Mouse (Mus musculus): ENCODE results near the gene Gm3618. TPM values are rescaled to one million over a fixed set of nuclear protein-coding genes. Genes with fewer than 3 reads are reported as not detected.
"Not testable (repeated sequence)": the region's sequence is repeated elsewhere in the genome, so short reads cannot be mapped to it uniquely, and the experiment has no call there.

Gm3618 gene
- polyA plus RNA-seq (2012; ENCODE audit: insufficient read depth, low replicate concordance): not detected in 2 replicates

GRCm38 (mm10) chr14:6343578-6343977, at the start of gene Gm3618:
TSS of gene Gm3618 (minus strand) at chr14:6343678.
- H3K9me3 ChIP-seq; H3K4me1 ChIP-seq; H3K36me3 ChIP-seq (replicated peaks; ENCODE audit: low read length); H3K4me3 ChIP-seq (replicated peaks); H3K27me3 ChIP-seq (replicated peaks): not testable (repeated sequence)

GRCm38 (mm10) chr14:6390219-6390618, 46.7 kb upstream of the Gm3618 start, which contains the start of gene Gm16440:
TSS of gene Gm16440 (minus strand) at chr14:6390319.
- not testable (repeated sequence) for H3K9me3 ChIP-seq; H3K27me3 ChIP-seq (replicated peaks); H3K36me3 ChIP-seq (replicated peaks; ENCODE audit: low read length); H3K4me3 ChIP-seq (replicated peaks); H3K4me1 ChIP-seq

GRCm38 (mm10) chr14:6304743-6305142, 38.7 kb downstream of the Gm3618 start, which contains the start of gene Gm21103:
TSS of gene Gm21103 (minus strand) at chr14:6304843.
- H3K9me3 ChIP-seq; H3K36me3 ChIP-seq (replicated peaks; ENCODE audit: low read length); H3K4me1 ChIP-seq; H3K27me3 ChIP-seq (replicated peaks); H3K4me3 ChIP-seq (replicated peaks): not testable (repeated sequence)

DNA sequence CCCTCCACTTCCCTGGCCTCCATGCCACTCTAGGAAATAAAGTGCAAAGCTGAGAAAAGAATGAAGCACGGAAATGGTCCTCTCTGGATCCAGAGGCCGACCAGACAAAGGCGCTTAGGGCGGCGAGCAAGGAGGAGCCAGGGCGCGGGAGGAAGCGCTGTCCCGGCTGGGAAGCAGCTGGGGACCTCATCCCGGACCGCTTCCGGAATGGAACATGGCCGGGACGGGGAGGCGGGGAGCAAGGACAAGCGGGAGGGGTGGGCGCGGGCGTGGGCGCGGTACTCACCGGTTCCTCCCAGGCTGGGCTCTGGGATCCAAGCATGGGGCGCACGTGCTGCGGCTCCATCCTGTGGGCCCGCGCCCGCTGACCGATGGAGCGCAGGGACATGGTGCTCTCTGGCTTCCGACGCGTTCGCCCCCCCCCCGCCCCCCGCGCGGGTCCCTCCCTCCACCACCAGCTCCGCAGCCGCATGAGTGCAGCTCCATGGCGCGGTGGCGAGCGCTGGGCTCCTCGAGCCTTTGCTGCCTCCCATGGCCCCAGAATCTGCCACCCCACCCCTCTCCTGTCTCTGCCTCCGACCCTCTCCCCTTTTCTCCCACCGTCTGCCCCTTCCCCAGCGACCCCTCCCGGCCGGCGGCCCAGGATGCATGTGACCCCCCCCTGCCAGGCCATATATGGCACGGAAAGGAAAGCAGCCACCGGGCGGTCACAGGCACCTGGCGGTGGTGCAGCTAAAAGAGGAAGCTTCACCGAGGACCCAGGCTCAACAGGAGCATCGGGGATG, 56.4 kb downstream of the Gm3618 start, which contains the start of gene Gm3411:
Gene Gm3411 (minus strand): TSS at position 320 of the 785 bp plus-strand sequence.
- H3K9me3 ChIP-seq; H3K27me3 ChIP-seq (replicated peaks); H3K36me3 ChIP-seq (replicated peaks; ENCODE audit: low read length); H3K4me1 ChIP-seq; H3K4me3 ChIP-seq (replicated peaks): not testable (repeated sequence)

Other genes starting within 250 kb of the Gm3618 start
- not detected in 2 replicates for gene Gm8206, start 249.7 kb downstream of the Gm3618 start, polyA plus RNA-seq (2012; ENCODE audit: insufficient read depth, low replicate concordance)
- gene Gm3468, start 235.0 kb downstream of the Gm3618 start, polyA plus RNA-seq (2012; ENCODE audit: insufficient read depth, low replicate concordance): not detected in 2 replicates
- gene Gm3476, start 217.9 kb downstream of the Gm3618 start, polyA plus RNA-seq (2012; ENCODE audit: insufficient read depth, low replicate concordance): not detected in 2 replicates
- not detected in 2 replicates for gene Gm21560, start 124.4 kb downstream of the Gm3618 start, polyA plus RNA-seq (2012; ENCODE audit: insufficient read depth, low replicate concordance)
- gene Gm3411, start 56.4 kb downstream of the Gm3618 start, polyA plus RNA-seq (2012; ENCODE audit: insufficient read depth, low replicate concordance): not detected in 2 replicates
- not detected in 2 replicates for gene Gm21103, start 38.8 kb downstream of the Gm3618 start, polyA plus RNA-seq (2012; ENCODE audit: insufficient read depth, low replicate concordance)
- not detected in 2 replicates for gene Gm16440, start 46.6 kb upstream of the Gm3618 start, polyA plus RNA-seq (2012; ENCODE audit: insufficient read depth, low replicate concordance)
- gene Gm3591, start 68.8 kb upstream of the Gm3618 start, polyA plus RNA-seq (2012; ENCODE audit: insufficient read depth, low replicate concordance): not detected in 2 replicates
- not detected in 2 replicates for gene Gm3594, start 100.9 kb upstream of the Gm3618 start, polyA plus RNA-seq (2012; ENCODE audit: insufficient read depth, low replicate concordance)
- not detected in 2 replicates for gene Gm8356, start 193.6 kb upstream of the Gm3618 start, polyA plus RNA-seq (2012; ENCODE audit: insufficient read depth, low replicate concordance)
- gene Gm3629, start 246.9 kb upstream of the Gm3618 start, polyA plus RNA-seq (2012; ENCODE audit: insufficient read depth, low replicate concordance): not detected in 2 replicates